Comparison of ENCODE assay signal across 23 mouse cellular contexts in genomic region chr6:53678307-53678706, GRCm38 (mm10).
A peak's percentile ranks its signal among the peaks of the same experiment; 100 is the strongest.
DNase-seq lines count a peak whose midpoint lies in the region; ATAC-seq and TF ChIP-seq lines count a peak whose summit lies in the region.
"Had no signal": no experiment of that assay in that cellular context is flagged by ENCODE, and none has a peak within 500 bp of the region (broad histone marks: within the 10 kb centered on the region; RNA-seq: fewer than 3 reads in every experiment).

No protein-coding gene starts in this region.

- no peaks in the 10 kb centered on the region for H3K79me2 ChIP-seq in CH12.LX (replicated peaks; ENCODE audit: control insufficient read depth, extremely low read depth, insufficient read depth, poor library complexity, severe bottlenecking)

- 0 out of 2 replicates have a peak, but pooled peaks have one; percentile 25 for ATAC-seq in forebrain, postnatal 0 days
- ATAC-seq in forebrain, embryonic 16.5 days, result no peak
- ATAC-seq in limb, embryonic 14.5 days (ENCODE audit: low FRiP score, low read depth), result no peak
- ATAC-seq: activated CD4-positive, CD25-positive, alpha-beta regulatory T cell, adult 4 months; forebrain, embryonic 14.5 days; Patski had no signal

- TF ChIP-seq RAD21 in CH12.LX (IDR thresholded peaks at IDR 0.05; ENCODE audit: low read depth, low read length), result no peak

- no peak overlapping the region for H3K4me2 ChIP-seq in forebrain, postnatal 0 days (ENCODE audit: low read depth)
- no peak overlapping the region for H3K4me2 ChIP-seq in forebrain, embryonic 16.5 days (ENCODE audit: low read length)
- H3K4me2 ChIP-seq in CH12.LX (ENCODE audit: insufficient read depth, low read depth, poor library complexity, severe bottlenecking), result no peak overlapping the region
- H3K4me2 ChIP-seq in limb, embryonic 14.5 days (replicated peaks; ENCODE audit: low read depth, low read length, severe bottlenecking), result no peak overlapping the region
- H3K4me2 ChIP-seq: embryonic facial prominence, embryonic 12.5 days; forebrain, embryonic 12.5 days had no signal

- no peak for TF ChIP-seq CTCF in forebrain, postnatal 0 days (IDR thresholded peaks at IDR 0.05; ENCODE audit: low read depth)
- no peak for TF ChIP-seq CTCF in CH12.LX (conservative IDR thresholded peaks at IDR 0.05 in 1 of 2, IDR thresholded peaks at IDR 0.05 in 1 of 2; ENCODE audit: low read depth in 2 of 2, low read length in 2 of 2)

- H3K4me1 ChIP-seq in forebrain, postnatal 0 days (ENCODE audit: insufficient read depth), result no peaks in the 10 kb centered on the region
- H3K4me1 ChIP-seq in forebrain, embryonic 16.5 days (replicated peaks; ENCODE audit: control insufficient read depth, insufficient read depth, low read length), result peaks cover 11% of the 10 kb centered on the region
- peaks cover 10 to 25% of the 10 kb centered on the region in 2 experiments for H3K4me1 ChIP-seq in CH12.LX (ENCODE audit: control insufficient read depth in 1 of 2, insufficient read depth in 2 of 2)
- H3K4me1 ChIP-seq in limb, embryonic 14.5 days (ENCODE audit: control insufficient read depth, insufficient read depth, low read length), result peaks cover 28% of the 10 kb centered on the region

- no peaks in the 10 kb centered on the region for H3K27me3 ChIP-seq in forebrain, postnatal 0 days (ENCODE audit: insufficient read depth, low read length)
- no peaks in the 10 kb centered on the region for H3K27me3 ChIP-seq in forebrain, embryonic 16.5 days (replicated peaks; ENCODE audit: control insufficient read depth, insufficient read depth, low read length)
- H3K27me3 ChIP-seq in CH12.LX (replicated peaks), result no peaks in the 10 kb centered on the region
- H3K27me3 ChIP-seq in limb, embryonic 14.5 days (ENCODE audit: control insufficient read depth, insufficient read depth, low read length), result no peaks in the 10 kb centered on the region
- H3K27me3 ChIP-seq: embryonic facial prominence, embryonic 12.5 days; Patski had no signal

- in situ Hi-C loops in CH12.LX (cut with MboI; ENCODE audit: low pct_ligation_motif_present, low pct_unique_long_range_greater_than_20kb, low sequenced_read_pairs), result no loop called here

- no peak for TF ChIP-seq POLR2A in CH12.LX (IDR thresholded peaks at IDR 0.05; ENCODE audit: low read depth, low read length)
- no peak for TF ChIP-seq POLR2A in limb, embryonic 14.5 days (IDR thresholded peaks at IDR 0.05; ENCODE audit: borderline replicate concordance, extremely low read depth, insufficient read depth, insufficient read length)

- TF ChIP-seq EP300 in CH12.LX (IDR thresholded peaks at IDR 0.05; ENCODE audit: low read length), result no peak

- 77% methylated on average over 1 of the region's 1 CpGs for WGBS in forebrain, postnatal 0 days
- WGBS in forebrain, embryonic 16.5 days, result 79% methylated on average over 1 of the region's 1 CpGs
- 86% methylated on average over 1 of the region's 1 CpGs for WGBS in limb, embryonic 14.5 days

- H3K9me3 ChIP-seq in forebrain, postnatal 0 days (ENCODE audit: low read length), result no peaks in the 10 kb centered on the region
- H3K9me3 ChIP-seq in forebrain, embryonic 16.5 days (ENCODE audit: control insufficient read depth, low read length), result no peaks in the 10 kb centered on the region
- no peaks in the 10 kb centered on the region for H3K9me3 ChIP-seq in CH12.LX (replicated peaks; ENCODE audit: low read length)
- H3K9me3 ChIP-seq in limb, embryonic 14.5 days (ENCODE audit: control insufficient read depth, low read length), result no peaks in the 10 kb centered on the region
- H3K9me3 ChIP-seq: embryonic facial prominence, embryonic 12.5 days; forebrain, embryonic 10.5 days; forebrain, embryonic 12.5 days had no signal

- H3K36me3 ChIP-seq in forebrain, postnatal 0 days (ENCODE audit: insufficient read depth), result no peaks in the 10 kb centered on the region
- no peaks in the 10 kb centered on the region for H3K36me3 ChIP-seq in forebrain, embryonic 16.5 days (ENCODE audit: control insufficient read depth, insufficient read depth)
- H3K36me3 ChIP-seq in CH12.LX (replicated peaks in 1 of 2; ENCODE audit: control insufficient read depth in 1 of 2, insufficient read depth in 1 of 2, low read length in 1 of 2), result peaks cover 3 to 4% of the 10 kb centered on the region in 2 experiments
- H3K36me3 ChIP-seq in limb, embryonic 14.5 days (ENCODE audit: control insufficient read depth, insufficient read depth, low read length), result peaks cover 2% of the 10 kb centered on the region; the same call in 1 of the 2 replicates
- H3K36me3 ChIP-seq: forebrain, embryonic 12.5 days; G1E had no signal

- DNase-seq in forebrain, postnatal 0 days, result no peak
- DNase-seq in CH12.LX (ENCODE audit: extremely low read depth), result no peak
- DNase-seq in limb, embryonic 14.5 days (ENCODE audit: low spot score), result no peak
- DNase-seq in cerebellum, adult 11-12 months, result no peak
- no peak for DNase-seq in lung, postnatal 10 days
- DNase-seq: adrenal gland, adult 8-10 months; adrenal gland, postnatal 14 days; adrenal gland, postnatal 36 days; cerebellum, adult 18-20 months; cerebellum, adult 8-10 months; cerebellum, adult 9-11 months; cerebellum, postnatal 14 days; cerebellum, postnatal 36 days; embryo, embryonic 11 days had no signal

- no peak overlapping the region for H3K9ac ChIP-seq in forebrain, postnatal 0 days
- H3K9ac ChIP-seq in forebrain, embryonic 16.5 days (replicated peaks; ENCODE audit: low read depth, low read length), result no peak overlapping the region
- no peak overlapping the region for H3K9ac ChIP-seq in CH12.LX (ENCODE audit: insufficient read depth, low read depth)
- H3K9ac ChIP-seq in limb, embryonic 14.5 days (ENCODE audit: low read depth, low read length, severe bottlenecking), result no peak overlapping the region
- H3K9ac ChIP-seq: embryonic facial prominence, embryonic 12.5 days; forebrain, embryonic 12.5 days had no signal

- H3K4me3 ChIP-seq in forebrain, postnatal 0 days (ENCODE audit: low read depth, low read length), result no peak overlapping the region
- H3K4me3 ChIP-seq in forebrain, embryonic 16.5 days (replicated peaks; ENCODE audit: low read length), result no peak overlapping the region
- H3K4me3 ChIP-seq in CH12.LX (replicated peaks in 1 of 3; ENCODE audit: low read depth in 2 of 3, low read length in 2 of 3, poor library complexity in 1 of 3), result no peak overlapping the region
- no peak overlapping the region for H3K4me3 ChIP-seq in limb, embryonic 14.5 days (replicated peaks; ENCODE audit: low read length)
- H3K4me3 ChIP-seq: embryonic facial prominence, embryonic 12.5 days; erythroblast, embryonic 14.5 days; forebrain, embryonic 10.5 days; forebrain, embryonic 12.5 days had no signal

- dilution Hi-C loops in CH12.LX (cut with MboI; ENCODE audit: extremely low pct_ligation_motif_present, extremely low pct_unique_long_range_greater_than_20kb, low sequenced_read_pairs), result no loop called here

- no peak overlapping the region for H3K27ac ChIP-seq in forebrain, postnatal 0 days (ENCODE audit: low read depth, low read length)
- H3K27ac ChIP-seq in forebrain, embryonic 16.5 days (ENCODE audit: low read length), result no peak overlapping the region
- no peak overlapping the region for H3K27ac ChIP-seq in CH12.LX (ENCODE audit: insufficient read depth, low read depth)
- H3K27ac ChIP-seq in limb, embryonic 14.5 days (replicated peaks; ENCODE audit: low read depth, low read length), result 0 out of 2 replicates have a peak overlapping the region, but pooled peaks have one; percentile 13
- H3K27ac ChIP-seq: embryonic facial prominence, embryonic 12.5 days; forebrain, embryonic 10.5 days; forebrain, embryonic 12.5 days had no signal

TF ChIP-seq in CH12.LX, 34 proteins besides CTCF, POLR2A, EP300 and RAD21:
- no peak for TF ChIP-seq MAFK (IDR thresholded peaks at IDR 0.05; ENCODE audit: insufficient replicate concordance, low read length)
- TF ChIP-seq E2F4 (IDR thresholded peaks at IDR 0.05; ENCODE audit: insufficient replicate concordance, low read depth, low read length), result no peak
- no peak for TF ChIP-seq KAT2A (IDR thresholded peaks at IDR 0.05; ENCODE audit: insufficient replicate concordance, low read length)
- TF ChIP-seq ETS1 (conservative IDR thresholded peaks at IDR 0.05; ENCODE audit: low read depth, low read length), result no peak
- TF ChIP-seq IRF4 (IDR thresholded peaks at IDR 0.05; ENCODE audit: low read depth, low read length), result peak; percentile 64
- no peak for TF ChIP-seq PAX5 (IDR thresholded peaks at IDR 0.05; ENCODE audit: low read length)
- peak; percentile 65 for TF ChIP-seq ZNF384 (IDR thresholded peaks at IDR 0.05; ENCODE audit: low read depth, low read length)
- TF ChIP-seq USF1 (IDR thresholded peaks at IDR 0.05; ENCODE audit: low read depth, low read length), result no peak
- no peak for TF ChIP-seq CHD2 (IDR thresholded peaks at IDR 0.05; ENCODE audit: low read length)
- no peak for TF ChIP-seq MYC (IDR thresholded peaks at IDR 0.05; ENCODE audit: low read depth, low read length)
